Mouse (Mus musculus) ES-E14 (cell line): Measurements from ENCODE around the gene Ncbp1. TPM values are rescaled to one million over a fixed set of nuclear protein-coding genes. Genes with fewer than 3 reads are reported as not detected.
A peak's percentile ranks its signal among the peaks of the same experiment; 100 is the strongest.
"Not testable (repeated sequence)": the region's sequence is repeated elsewhere in the genome, so short reads cannot be mapped to it uniquely, and the experiment has no call there.

Experiments
- DNase-seq: peaks from one replicate; pipeline ENCODE4 v3.0.0-alpha.2; 2013; ENCODE audit warnings: low read depth, low spot score
- H3K27ac ChIP-seq: 2 replicates; pipeline ENCODE4 v1.5.1; 2012; ENCODE audit warnings: low read depth, mild to moderate bottlenecking, low read length, moderate library complexity, mixed read lengths; ENCODE audit not compliant: poor library complexity, insufficient read depth, severe bottlenecking
- H3K36me3 ChIP-seq: 2 replicates; pipeline ENCODE4 v1.6.1; 2012; ENCODE audit warnings: mild to moderate bottlenecking, low read length, moderate library complexity, mixed read lengths; ENCODE audit not compliant: control insufficient read depth, poor library complexity, insufficient read depth, severe bottlenecking
- H3K4me1 ChIP-seq, 2 experiments: fragments of 150-350 bp in 1 of 2; sonication (generic) in 1 of 2; 2 replicates each; pipeline ENCODE4 v1.6.1; 2012; ENCODE audit warnings: low read length in 2 of 2, mild to moderate bottlenecking in 1 of 2, mixed read lengths in 1 of 2; ENCODE audit not compliant: control insufficient read depth in 2 of 2, insufficient read depth in 2 of 2, poor library complexity in 1 of 2
- H3K4me3 ChIP-seq, 2 experiments: fragments of 150-350 bp in 1 of 2; sonication (generic) in 1 of 2; 2 replicates each; pipeline ENCODE4 v1.5.1; 2012; ENCODE audit warnings: low read length in 2 of 2, low read depth in 1 of 2, mild to moderate bottlenecking in 1 of 2, mixed read lengths in 1 of 2; ENCODE audit not compliant: insufficient read depth in 1 of 2, poor library complexity in 1 of 2, severe bottlenecking in 1 of 2
- H3K9ac ChIP-seq: 2 replicates; pipeline ENCODE4 v1.6.1; 2012; ENCODE audit warnings: low read depth, mild to moderate bottlenecking, low read length, mixed read lengths; ENCODE audit not compliant: poor library complexity, insufficient read depth, severe bottlenecking
- H3K9me3 ChIP-seq: fragments of 150-350 bp; sonication (generic); 2 replicates; pipeline ENCODE4 v1.6.1; 2012; ENCODE audit warnings: low read depth, mild to moderate bottlenecking, low read length; ENCODE audit not compliant: control insufficient read depth, insufficient read depth
- CHD2 ChIP-seq: IDR thresholded peaks from 2 replicates; pipeline ENCODE4 v1.6.1; 2014; ENCODE audit warnings: mild to moderate bottlenecking, low read depth, low read length, inconsistent platforms
- HCFC1 ChIP-seq: IDR thresholded peaks from 2 replicates; pipeline ENCODE4 v1.6.1; 2012; ENCODE audit warnings: low read length, inconsistent platforms, borderline replicate concordance; ENCODE audit not compliant: insufficient read depth
- MAFK ChIP-seq: IDR thresholded peaks from 2 replicates; pipeline ENCODE4 v1.6.1; 2014; ENCODE audit warnings: mild to moderate bottlenecking, low read depth, low read length, inconsistent platforms; ENCODE audit not compliant: insufficient read depth
- ZC3H11A ChIP-seq: IDR thresholded peaks from 2 replicates; pipeline ENCODE4 v1.6.1; 2012; ENCODE audit warnings: low read depth, mild to moderate bottlenecking, inconsistent platforms, low read length, borderline replicate concordance
- ZNF384 ChIP-seq: IDR thresholded peaks from 2 replicates; pipeline ENCODE4 v1.6.1; 2012; ENCODE audit warnings: low read depth, low read length, inconsistent platforms
- in situ Hi-C, 2 experiments: fragments of 600-800 bp; cut with MboI; formaldehyde crosslinking; loops; one replicate each; pipeline ENCODE4 v1.15.1; 2025; ENCODE audit warnings: low sequenced_read_pairs in 2 of 2, inconsistent platforms in 1 of 2; ENCODE audit not compliant: unreplicated experiment in 2 of 2
- total RNA-seq: library from RNA; depleted of rRNA; stranded (reverse); fragments of 300-350 nt; gene quantifications from 2 replicates; pipeline ENCODE4 v1.2.3, GENCODE M21; 2012

Gene Ncbp1
- total RNA-seq, 1 experiment, result 80.1 TPM

DNA sequence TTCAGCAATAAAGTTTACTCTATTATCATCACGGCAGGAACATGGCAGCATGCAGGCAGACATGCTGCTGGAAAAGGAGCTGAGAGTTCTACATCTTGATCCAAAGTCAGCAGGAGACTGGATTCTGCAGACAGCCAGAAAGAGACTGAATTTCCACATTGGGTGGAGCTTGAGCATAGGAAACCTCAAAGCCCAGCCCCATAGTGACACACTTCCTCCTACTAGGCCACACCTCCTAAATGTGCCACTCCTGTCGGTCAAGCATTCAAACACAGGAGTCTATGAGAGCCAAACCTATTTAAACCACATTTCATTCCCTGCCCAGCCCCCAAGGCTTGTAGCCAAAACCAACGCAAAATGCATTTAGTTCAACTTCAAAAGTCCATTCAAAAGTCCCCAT is 48.1 kb downstream of the Ncbp1 start:
- Histone ChIP-seq H3K36me3 (peaks cover 25% of the 10 kb centered on the region; the same call in 1 of the 2 replicates), H3K4me1 (peaks cover 2 to 17% of the 10 kb centered on the region in 2 experiments; a peak in 1 of 4 replicates), H3K9ac (no peak overlapping the region), H3K27ac (no peak overlapping the region; the same call in 1 of the 2 replicates), H3K9me3 (no peaks in the 10 kb centered on the region), H3K4me3 (no peak overlapping the region)
- no peak for TF ChIP-seq ZC3H11A
- no peak for TF ChIP-seq HCFC1
- TF ChIP-seq MAFK, result no peak
- TF ChIP-seq ZNF384, result no peak
- no peak for TF ChIP-seq CHD2
- in situ Hi-C loops, result no loop called here
- peak; percentile 30 for DNase-seq

DNA sequence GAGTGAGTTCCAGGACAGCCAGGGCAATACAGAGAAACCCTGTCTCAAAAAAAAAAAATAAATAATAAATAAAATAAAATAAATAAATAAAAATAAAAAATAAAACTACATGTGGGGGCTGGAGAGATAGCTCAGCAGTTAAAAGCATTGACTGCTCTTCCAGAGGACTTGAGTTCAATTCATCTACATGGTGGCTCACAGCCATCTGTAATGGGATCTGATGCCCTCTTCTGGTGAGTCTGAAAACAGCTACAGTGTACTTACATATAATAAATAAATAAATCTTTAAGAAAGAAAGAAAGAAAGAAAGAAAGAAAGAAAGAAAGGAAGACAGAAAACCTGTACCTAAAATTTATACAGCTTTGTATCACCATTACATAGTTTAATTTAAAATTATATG is 53.6 kb downstream of the Ncbp1 start:
- DNase-seq, H3K4me3 ChIP-seq, H3K4me1 ChIP-seq, H3K36me3 ChIP-seq, in situ Hi-C loops, H3K9me3 ChIP-seq, H3K9ac ChIP-seq, H3K27ac ChIP-seq: not testable (repeated sequence)

DNA sequence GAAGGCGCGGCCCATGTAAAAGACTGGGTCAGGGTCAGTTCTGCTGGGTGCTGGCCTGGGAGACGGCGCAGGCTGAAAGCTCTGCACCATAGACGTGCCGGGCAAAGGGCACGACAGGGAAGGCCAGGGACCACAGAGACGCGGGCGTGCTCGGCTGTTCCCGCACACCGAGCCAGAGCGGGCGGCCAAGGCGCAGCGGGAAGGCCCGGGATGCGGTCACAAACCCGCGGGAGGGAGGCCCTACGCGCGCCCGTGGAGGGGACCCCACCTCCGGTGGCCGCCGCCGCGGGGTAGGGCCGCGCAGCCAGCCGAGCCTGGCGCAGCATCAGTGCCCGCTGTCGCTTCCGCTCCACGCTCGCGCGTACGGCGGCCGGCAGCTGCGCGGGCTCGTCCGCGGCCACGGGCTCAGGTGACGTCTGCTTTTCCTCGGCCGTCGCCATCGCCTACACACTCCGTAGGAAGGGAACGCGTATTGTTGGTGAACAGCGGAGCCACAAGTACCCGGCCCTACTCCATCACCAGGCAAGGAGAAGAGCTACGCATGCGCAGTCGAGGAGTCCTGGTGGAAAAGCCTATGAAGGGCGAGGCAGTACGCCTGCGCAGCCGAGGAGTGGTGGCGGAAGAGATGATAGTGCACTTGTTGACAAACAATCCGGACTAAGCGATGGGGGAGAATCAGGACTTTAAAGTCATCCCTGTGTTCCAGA is 57.5 kb downstream of the Ncbp1 start, which contains the start of gene Xpa:
Xpa (minus strand) TSS at position 531 of the 707 bp plus-strand sequence.
- H3K27ac ChIP-seq, result no peak within 1 kb of the TSS
- peak within 1 kb of the TSS; percentile 89 to 92 for H3K4me3 ChIP-seq
- no peaks in the 10 kb centered on the region for H3K9me3 ChIP-seq
- peaks cover 2% of the 10 kb centered on the region; the same call in 1 of the 2 replicates for H3K36me3 ChIP-seq
- TF ChIP-seq CHD2 (no peak), MAFK (no peak), ZC3H11A (no peak), HCFC1 (0 out of 2 replicates have a peak, but pooled peaks have one; percentile 10), ZNF384 (no peak)
- peak within 1 kb of the TSS; percentile 79 for H3K9ac ChIP-seq
- in situ Hi-C loops, result no loop called here
- DNase-seq, result peak; percentile 96
- H3K4me1 ChIP-seq, result peaks cover 2 to 6% of the 10 kb centered on the region in 2 experiments; a peak in 2 of 4 replicates

DNA sequence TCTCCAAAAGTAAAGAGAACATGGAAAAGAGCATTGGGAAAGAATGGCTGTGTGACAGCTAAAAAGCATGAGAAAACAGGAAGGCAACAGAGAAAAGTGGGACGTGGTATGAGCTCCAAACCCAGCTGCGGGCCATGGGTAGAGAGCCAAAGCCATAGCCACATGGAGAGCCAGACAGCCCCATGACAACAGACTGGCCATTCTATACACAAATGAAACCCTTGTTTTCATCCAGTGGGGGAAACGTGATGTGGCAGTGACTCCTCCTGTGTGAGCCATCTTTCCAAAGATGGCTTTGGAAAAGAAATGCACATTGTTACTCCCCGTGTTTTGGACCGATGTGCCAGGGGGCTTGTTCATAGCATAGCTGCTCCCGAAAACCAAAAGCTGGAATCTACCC is 58.1 kb downstream of the Ncbp1 start:
- peak overlapping the region; percentile 89 to 92 for H3K4me3 ChIP-seq
- H3K27ac ChIP-seq, result no peak overlapping the region
- H3K4me1 ChIP-seq, result peaks cover 2 to 6% of the 10 kb centered on the region in 2 experiments; a peak in 2 of 4 replicates
- in situ Hi-C loops, result no loop called here
- no peak for DNase-seq
- no peak overlapping the region for H3K9ac ChIP-seq
- no peaks in the 10 kb centered on the region for H3K36me3 ChIP-seq
- no peaks in the 10 kb centered on the region for H3K9me3 ChIP-seq
- TF ChIP-seq CHD2, result no peak
- no peak for TF ChIP-seq ZNF384
- no peak for TF ChIP-seq MAFK
- no peak for TF ChIP-seq ZC3H11A
- TF ChIP-seq HCFC1, result no peak
